Mouse (Mus musculus): Measurements from ENCODE around the gene Ecpas.
A peak's percentile ranks its signal among the peaks of the same experiment; 100 is the strongest.

The Ecpas gene

GRCm38 (mm10) chr4:58912629-58913335 is at the start of gene Ecpas:
Gene Ecpas, minus strand, starts transcription at chr4:58912749.
- DNase-seq (ENCODE audit: low read depth): peak; percentile 69

GRCm38 (mm10) chr4:58961719-58962118 is 49.2 kb upstream of the Ecpas start:
- peak; percentile 17 for DNase-seq (ENCODE audit: low read depth)

- no peak for DNase-seq (ENCODE audit: low read depth)
Measured at GRCm38 (mm10) chr4:58952630-58953029, 40.1 kb upstream of the Ecpas start.

GRCm38 (mm10) chr4:58948391-58948790 is 35.8 kb upstream of the Ecpas start:
- no peak for DNase-seq (ENCODE audit: low read depth)

GRCm38 (mm10) chr4:58944695-58945094 is 32.1 kb upstream of the Ecpas start:
- DNase-seq (ENCODE audit: low read depth): peak; percentile 6

- peak; percentile 47 for DNase-seq (ENCODE audit: low read depth)
Measured at GRCm38 (mm10) chr4:58944206-58944553, 31.6 kb upstream of the Ecpas start.

GRCm38 (mm10) chr4:58943420-58944205 is 31.1 kb upstream of the Ecpas start, which contains the start of gene Zkscan16:
Gene Zkscan16, plus strand, starts transcription at chr4:58943628.
- DNase-seq (ENCODE audit: low read depth): peak; percentile 65

GRCm38 (mm10) chr4:58942942-58943341 is 30.4 kb upstream of the Ecpas start:
- peak; percentile 15 for DNase-seq (ENCODE audit: low read depth)

GRCm38 (mm10) chr4:58941638-58942037 is 29.1 kb upstream of the Ecpas start:
- no peak for DNase-seq (ENCODE audit: low read depth)

- DNase-seq (ENCODE audit: low read depth): no peak
Measured at GRCm38 (mm10) chr4:58935846-58936245, 23.3 kb upstream of the Ecpas start.

GRCm38 (mm10) chr4:58934746-58935476 is 22.4 kb upstream of the Ecpas start:
- peak; percentile 59 for DNase-seq (ENCODE audit: low read depth)

- no peak for DNase-seq (ENCODE audit: low read depth)
Measured at GRCm38 (mm10) chr4:58934308-58934707, 21.8 kb upstream of the Ecpas start.

- no peak for DNase-seq (ENCODE audit: low read depth)
Measured at GRCm38 (mm10) chr4:58932541-58932940, 20.0 kb upstream of the Ecpas start.

GRCm38 (mm10) chr4:58927661-58928060 is 15.1 kb upstream of the Ecpas start:
- peak; percentile 26 for DNase-seq (ENCODE audit: low read depth)

- DNase-seq (ENCODE audit: low read depth): no peak
Measured at GRCm38 (mm10) chr4:58926120-58926519, 13.6 kb upstream of the Ecpas start.

GRCm38 (mm10) chr4:58925664-58926063 is 13.1 kb upstream of the Ecpas start:
- DNase-seq (ENCODE audit: low read depth): no peak

GRCm38 (mm10) chr4:58923933-58924332 is 11.4 kb upstream of the Ecpas start:
- DNase-seq (ENCODE audit: low read depth): no peak

- DNase-seq (ENCODE audit: low read depth): no peak
Measured at GRCm38 (mm10) chr4:58915081-58915826, 2.7 kb upstream of the Ecpas start.

- DNase-seq (ENCODE audit: low read depth): peak; percentile 24
Measured at GRCm38 (mm10) chr4:58913336-58914026, 932 bp upstream of the Ecpas start.

- peak; percentile 70 for DNase-seq (ENCODE audit: low read depth)
Measured at GRCm38 (mm10) chr4:58911831-58912628, 519 bp downstream of the Ecpas start.
